Mouse (Mus musculus) ES-Bruce4 (cell line): ENCODE results near the gene Gorasp1.

Experiments used
- EP300 ChIP-seq: IDR thresholded peaks from 2 replicates; pipeline ENCODE4 v1.6.1; 2011; ENCODE audit warnings: low read depth, low read length; ENCODE audit not compliant: insufficient read depth
- POLR2A ChIP-seq: IDR thresholded peaks from one replicate; pipeline ENCODE4 v1.8.1; 2011; ENCODE audit warnings: low read length; ENCODE audit not compliant: insufficient read depth

DNA sequence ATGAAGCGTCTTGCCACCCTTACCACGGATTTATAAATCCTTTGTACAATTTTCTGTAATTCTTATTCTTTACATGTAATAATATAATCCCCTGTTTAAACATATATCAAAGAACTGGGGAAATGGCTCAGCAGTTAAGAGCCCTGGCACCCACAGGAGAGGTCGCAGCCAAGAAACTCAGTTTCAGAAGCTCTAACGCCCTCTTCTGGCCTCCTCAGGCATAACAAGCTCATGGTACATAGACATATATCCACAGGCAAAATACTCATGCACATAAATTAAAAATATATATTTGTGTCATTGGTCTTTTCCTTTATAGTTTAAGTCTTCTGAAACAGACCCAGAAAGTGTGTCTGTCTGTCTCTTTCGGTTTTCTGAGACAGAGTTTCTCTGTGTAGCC is 37.2 kb upstream of the Gorasp1 start:
- TF ChIP-seq EP300 (no peak), POLR2A (no peak)
